Mouse (Mus musculus): ENCODE results near the gene Angptl3. TPM values are rescaled to one million over a fixed set of nuclear protein-coding genes. Genes with fewer than 3 reads are reported as not detected.
A peak's percentile ranks its signal among the peaks of the same experiment; 100 is the strongest.

Gene Angptl3
- 1.1 and 2.1 TPM in 2 replicates for total RNA-seq (2017)

DNA sequence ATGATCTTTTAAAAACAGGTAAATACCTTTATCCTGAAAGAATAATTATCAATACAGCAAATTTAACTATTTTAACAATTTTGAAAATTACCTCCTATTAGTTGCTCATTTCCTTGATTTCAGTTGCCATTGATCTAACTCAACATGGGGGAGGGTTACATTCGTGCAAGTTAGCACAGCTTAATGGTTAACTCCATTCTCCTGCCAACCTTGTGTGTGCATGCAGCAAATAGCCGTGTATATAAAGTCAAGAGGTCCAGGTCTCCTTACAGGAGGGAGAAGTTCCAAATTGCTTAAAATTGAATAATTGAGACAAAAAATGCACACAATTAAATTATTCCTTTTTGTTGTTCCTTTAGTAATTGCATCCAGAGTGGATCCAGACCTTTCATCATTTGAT is at the start of gene Angptl3:
TSS of gene Angptl3 (plus strand) at position 269 of the 400 bp plus-strand sequence.
- ATAC-seq (replicated peaks in 1 of 2; ENCODE audit: insufficient read depth in 1 of 2, low FRiP score in 2 of 2, low TSS enrichment in 1 of 2, low read depth in 1 of 2, poor library complexity in 2 of 2, severe bottlenecking in 2 of 2), result no peak

DNA sequence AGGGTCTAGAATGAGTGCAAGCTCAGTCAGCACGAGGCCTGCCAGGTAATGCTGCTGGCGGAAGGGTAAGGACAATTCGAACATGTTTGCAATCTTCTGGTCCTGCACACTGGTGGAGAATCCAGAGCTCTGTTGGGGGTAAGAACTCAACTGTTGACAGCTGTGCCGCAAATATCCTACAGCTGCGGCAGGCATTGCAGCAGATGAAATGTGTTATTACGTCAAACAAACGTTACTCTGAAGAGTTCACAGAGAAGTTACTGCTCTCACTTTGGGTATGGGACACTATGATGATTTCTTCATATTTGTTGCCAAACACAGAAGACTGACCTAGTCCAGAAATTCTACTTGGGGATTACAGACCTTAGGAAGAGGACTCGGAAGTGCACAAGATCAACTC is 46.1 kb upstream of the Angptl3 start:
- no peak for ATAC-seq (replicated peaks in 1 of 2; ENCODE audit: insufficient read depth in 1 of 2, low FRiP score in 2 of 2, low TSS enrichment in 1 of 2, low read depth in 1 of 2, poor library complexity in 2 of 2, severe bottlenecking in 2 of 2)

DNA sequence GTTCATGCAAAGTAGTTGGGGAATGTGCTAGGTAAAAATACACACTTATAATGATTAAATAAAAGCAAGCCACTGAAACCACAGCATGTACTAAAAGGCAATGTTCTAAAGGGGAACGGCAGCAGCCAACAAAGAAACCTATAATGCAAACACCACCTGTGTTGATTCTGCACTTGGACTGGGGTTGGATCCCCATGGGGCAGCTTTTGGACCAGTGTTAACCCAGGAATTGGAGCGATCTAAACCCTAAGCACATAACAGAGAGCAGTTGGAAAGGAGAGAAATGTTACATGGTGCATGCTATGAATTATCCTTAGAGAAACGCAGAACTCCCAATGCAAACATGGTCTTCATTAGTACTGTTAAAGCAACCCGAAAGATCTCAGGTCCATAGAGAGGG is 37.3 kb upstream of the Angptl3 start:
- no peak for ATAC-seq (replicated peaks in 1 of 2; ENCODE audit: insufficient read depth in 1 of 2, low FRiP score in 2 of 2, low TSS enrichment in 1 of 2, low read depth in 1 of 2, poor library complexity in 2 of 2, severe bottlenecking in 2 of 2)

DNA sequence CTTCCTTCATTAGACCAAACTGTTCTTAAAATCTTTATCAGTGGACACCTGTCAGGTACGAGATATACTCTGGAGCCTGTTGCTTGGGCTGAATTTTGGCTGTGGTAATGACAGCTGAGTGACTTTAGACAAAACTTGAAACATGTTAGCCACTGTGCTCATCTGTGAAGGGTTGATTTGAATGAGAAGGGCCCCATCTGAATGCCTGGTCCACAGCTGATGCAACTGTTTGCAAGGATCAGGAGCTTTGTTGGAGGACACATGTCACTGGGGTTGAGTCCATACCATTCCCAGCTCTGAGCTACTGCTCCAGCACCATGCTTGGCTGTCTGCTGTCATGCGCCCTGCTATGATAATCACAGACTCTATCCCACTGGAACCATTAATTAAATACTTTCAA is 25.2 kb upstream of the Angptl3 start:
- no peak for ATAC-seq (replicated peaks in 1 of 2; ENCODE audit: insufficient read depth in 1 of 2, low FRiP score in 2 of 2, low TSS enrichment in 1 of 2, low read depth in 1 of 2, poor library complexity in 2 of 2, severe bottlenecking in 2 of 2)

- ATAC-seq (replicated peaks in 1 of 2; ENCODE audit: insufficient read depth in 1 of 2, low FRiP score in 2 of 2, low TSS enrichment in 1 of 2, low read depth in 1 of 2, poor library complexity in 2 of 2, severe bottlenecking in 2 of 2), result no peak
Measured at GRCm38 (mm10) chr4:99006319-99006718, 24.4 kb upstream of the Angptl3 start.

- no peak for ATAC-seq (replicated peaks in 1 of 2; ENCODE audit: insufficient read depth in 1 of 2, low FRiP score in 2 of 2, low TSS enrichment in 1 of 2, low read depth in 1 of 2, poor library complexity in 2 of 2, severe bottlenecking in 2 of 2)
Measured at GRCm38 (mm10) chr4:99011039-99011438, 19.7 kb upstream of the Angptl3 start.

- no peak for ATAC-seq (replicated peaks in 1 of 2; ENCODE audit: insufficient read depth in 1 of 2, low FRiP score in 2 of 2, low TSS enrichment in 1 of 2, low read depth in 1 of 2, poor library complexity in 2 of 2, severe bottlenecking in 2 of 2)
Measured at GRCm38 (mm10) chr4:99022221-99022620, 8.5 kb upstream of the Angptl3 start.

DNA sequence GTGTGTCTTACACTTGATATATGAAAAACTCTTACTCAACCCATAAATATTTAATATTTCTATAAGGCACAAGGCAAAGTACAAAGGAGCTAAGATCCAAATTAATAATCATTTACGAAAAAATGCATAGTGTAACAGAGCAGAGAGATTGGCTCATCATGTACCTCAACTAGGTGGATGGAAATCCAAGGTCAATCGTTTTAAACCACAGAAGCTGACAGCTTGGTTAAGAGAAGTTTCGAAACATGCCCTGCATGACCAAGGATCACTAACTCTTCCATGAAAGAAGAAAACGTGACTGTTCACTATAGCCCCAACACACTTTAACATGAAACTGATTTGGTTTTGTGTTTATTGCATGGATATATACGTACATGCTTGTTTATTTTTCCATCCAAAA is 2.4 kb upstream of the Angptl3 start:
- ATAC-seq (replicated peaks in 1 of 2; ENCODE audit: insufficient read depth in 1 of 2, low FRiP score in 2 of 2, low TSS enrichment in 1 of 2, low read depth in 1 of 2, poor library complexity in 2 of 2, severe bottlenecking in 2 of 2), result no peak

- ATAC-seq (replicated peaks in 1 of 2; ENCODE audit: insufficient read depth in 1 of 2, low FRiP score in 2 of 2, low TSS enrichment in 1 of 2, low read depth in 1 of 2, poor library complexity in 2 of 2, severe bottlenecking in 2 of 2), result peak; percentile 91 to 97
Measured at GRCm38 (mm10) chr4:99032921-99033320, 2.2 kb downstream of the Angptl3 start.

DNA sequence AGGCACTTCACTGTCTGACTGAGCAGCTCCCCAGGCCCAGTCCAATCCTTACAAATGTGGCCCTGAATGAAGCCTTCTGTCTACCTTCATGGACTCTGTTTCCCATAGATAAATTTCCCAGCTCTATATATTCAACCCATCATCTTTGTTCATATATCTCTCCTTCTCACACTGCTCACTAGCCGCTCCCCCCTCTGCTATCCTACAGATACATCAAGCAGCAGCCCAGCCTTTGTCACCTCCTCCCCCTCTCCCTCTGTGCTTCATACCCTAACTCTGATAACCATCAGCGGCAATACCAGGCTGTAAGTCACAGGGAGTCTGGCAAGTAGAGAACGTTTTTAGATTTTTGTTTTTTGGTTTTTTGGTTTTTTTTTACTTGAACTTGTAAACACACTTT is 14.1 kb downstream of the Angptl3 start:
- ATAC-seq (replicated peaks in 1 of 2; ENCODE audit: insufficient read depth in 1 of 2, low FRiP score in 2 of 2, low TSS enrichment in 1 of 2, low read depth in 1 of 2, poor library complexity in 2 of 2, severe bottlenecking in 2 of 2), result no peak; a peak in 1 of 4 replicates

- no peak for ATAC-seq (replicated peaks in 1 of 2; ENCODE audit: insufficient read depth in 1 of 2, low FRiP score in 2 of 2, low TSS enrichment in 1 of 2, low read depth in 1 of 2, poor library complexity in 2 of 2, severe bottlenecking in 2 of 2)
Measured at GRCm38 (mm10) chr4:99046471-99046870, 15.7 kb downstream of the Angptl3 start.

DNA sequence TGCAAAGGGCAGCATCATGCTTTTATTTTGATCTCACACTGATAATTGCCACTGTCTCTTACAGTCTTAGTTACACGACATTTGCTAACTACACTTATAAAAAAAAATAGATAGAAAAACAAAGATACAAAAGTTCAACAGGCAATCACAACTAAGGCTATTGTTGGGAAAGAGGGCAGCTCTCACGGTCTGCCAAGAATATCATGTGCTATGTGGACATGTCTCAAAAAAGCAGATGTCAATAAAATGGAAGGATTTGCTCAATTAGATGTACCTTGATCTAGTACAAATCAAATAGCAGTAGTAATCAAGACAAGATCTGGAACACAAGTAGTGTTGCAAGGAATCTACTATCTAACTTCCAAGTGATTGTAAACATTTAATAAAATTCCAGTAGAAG is 17.8 kb downstream of the Angptl3 start:
- no peak for ATAC-seq (replicated peaks in 1 of 2; ENCODE audit: insufficient read depth in 1 of 2, low FRiP score in 2 of 2, low TSS enrichment in 1 of 2, low read depth in 1 of 2, poor library complexity in 2 of 2, severe bottlenecking in 2 of 2)

DNA sequence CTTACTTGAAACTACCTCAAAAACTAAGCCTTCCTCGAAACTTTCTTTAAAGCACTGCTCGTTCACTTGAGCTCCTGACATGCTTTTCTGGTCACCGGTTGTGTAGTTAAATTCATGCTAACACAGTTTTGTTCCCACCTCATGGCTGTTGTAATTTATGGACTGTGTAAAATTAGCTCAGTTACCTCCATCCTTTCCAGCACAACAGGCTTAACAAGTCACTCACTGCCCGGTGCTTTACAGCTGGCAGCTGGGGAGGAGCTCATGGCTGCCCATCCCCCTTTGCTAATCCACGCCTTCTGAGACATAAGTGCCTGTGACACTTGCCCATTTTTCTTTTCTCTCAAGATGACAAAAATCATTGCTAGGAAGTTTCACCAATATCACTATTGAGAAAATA is 33.8 kb downstream of the Angptl3 start:
- no peak for ATAC-seq (replicated peaks in 1 of 2; ENCODE audit: insufficient read depth in 1 of 2, low FRiP score in 2 of 2, low TSS enrichment in 1 of 2, low read depth in 1 of 2, poor library complexity in 2 of 2, severe bottlenecking in 2 of 2)

DNA sequence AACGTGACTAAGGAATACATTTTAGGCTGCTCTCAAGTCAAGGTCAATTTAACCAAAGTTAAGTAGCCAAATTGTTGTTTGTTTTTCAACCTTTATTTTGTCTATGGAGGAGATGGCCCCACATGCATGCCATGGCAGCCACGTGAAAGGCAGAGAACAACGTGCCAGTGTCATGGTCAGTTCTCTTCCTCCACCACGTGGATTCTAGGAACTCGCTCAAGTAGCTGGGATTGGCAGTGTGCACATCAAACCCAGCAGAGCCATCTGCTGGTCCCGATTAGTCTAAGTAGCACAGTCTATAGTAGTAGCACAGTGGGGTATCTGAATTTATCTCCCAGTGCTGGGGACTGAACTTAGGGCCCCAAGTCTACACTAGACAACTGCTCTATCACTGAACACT is 38.1 kb downstream of the Angptl3 start:
- ATAC-seq (replicated peaks in 1 of 2; ENCODE audit: insufficient read depth in 1 of 2, low FRiP score in 2 of 2, low TSS enrichment in 1 of 2, low read depth in 1 of 2, poor library complexity in 2 of 2, severe bottlenecking in 2 of 2), result no peak

GRCm38 (mm10) chr4:99078005-99078404 is 47.3 kb downstream of the Angptl3 start:
- ATAC-seq (replicated peaks in 1 of 2; ENCODE audit: insufficient read depth in 1 of 2, low FRiP score in 2 of 2, low TSS enrichment in 1 of 2, low read depth in 1 of 2, poor library complexity in 2 of 2, severe bottlenecking in 2 of 2), result no peak

GRCm38 (mm10) chr4:99081169-99081568 is 50.4 kb downstream of the Angptl3 start:
- no peak for ATAC-seq (replicated peaks in 1 of 2; ENCODE audit: insufficient read depth in 1 of 2, low FRiP score in 2 of 2, low TSS enrichment in 1 of 2, low read depth in 1 of 2, poor library complexity in 2 of 2, severe bottlenecking in 2 of 2)

GRCm38 (mm10) chr4:99083862-99084261 is 53.1 kb downstream of the Angptl3 start:
- ATAC-seq (replicated peaks in 1 of 2; ENCODE audit: insufficient read depth in 1 of 2, low FRiP score in 2 of 2, low TSS enrichment in 1 of 2, low read depth in 1 of 2, poor library complexity in 2 of 2, severe bottlenecking in 2 of 2), result no peak

DNA sequence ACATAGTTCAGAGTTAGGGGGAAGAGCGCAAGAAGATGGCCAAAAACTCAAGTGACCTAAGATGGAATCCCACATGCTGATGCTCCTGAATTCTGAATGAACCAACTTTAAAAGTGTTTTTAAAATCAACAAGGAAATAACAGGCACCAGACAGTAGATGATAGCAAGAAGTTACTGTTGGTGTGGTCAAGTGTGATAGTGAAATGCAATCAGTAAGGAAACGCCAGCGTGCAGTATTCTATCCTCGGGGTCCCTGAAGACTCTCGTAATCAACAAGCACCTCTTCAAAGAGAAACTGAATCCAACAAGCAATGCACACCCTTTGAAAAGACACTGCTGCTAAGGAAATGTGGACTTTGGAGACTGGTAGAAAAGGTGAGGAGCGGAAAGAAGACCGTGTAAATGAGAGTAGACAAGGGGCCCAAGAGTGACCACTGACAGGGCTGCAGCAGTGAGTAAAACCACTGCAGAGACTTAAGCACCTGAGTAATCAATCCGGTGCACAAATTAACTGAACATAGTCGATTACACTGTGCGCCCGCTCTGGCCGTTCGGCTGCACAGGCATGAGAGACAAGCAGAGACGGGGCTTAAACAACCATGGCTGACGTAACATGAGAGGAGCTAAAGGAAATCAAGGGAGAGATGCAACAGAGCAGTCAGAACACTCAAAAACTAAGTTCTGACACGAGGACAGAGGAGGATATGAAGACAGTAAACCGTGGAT is 57.2 kb downstream of the Angptl3 start:
- no peak for ATAC-seq (replicated peaks in 1 of 2; ENCODE audit: insufficient read depth in 1 of 2, low FRiP score in 2 of 2, low TSS enrichment in 1 of 2, low read depth in 1 of 2, poor library complexity in 2 of 2, severe bottlenecking in 2 of 2)

DNA sequence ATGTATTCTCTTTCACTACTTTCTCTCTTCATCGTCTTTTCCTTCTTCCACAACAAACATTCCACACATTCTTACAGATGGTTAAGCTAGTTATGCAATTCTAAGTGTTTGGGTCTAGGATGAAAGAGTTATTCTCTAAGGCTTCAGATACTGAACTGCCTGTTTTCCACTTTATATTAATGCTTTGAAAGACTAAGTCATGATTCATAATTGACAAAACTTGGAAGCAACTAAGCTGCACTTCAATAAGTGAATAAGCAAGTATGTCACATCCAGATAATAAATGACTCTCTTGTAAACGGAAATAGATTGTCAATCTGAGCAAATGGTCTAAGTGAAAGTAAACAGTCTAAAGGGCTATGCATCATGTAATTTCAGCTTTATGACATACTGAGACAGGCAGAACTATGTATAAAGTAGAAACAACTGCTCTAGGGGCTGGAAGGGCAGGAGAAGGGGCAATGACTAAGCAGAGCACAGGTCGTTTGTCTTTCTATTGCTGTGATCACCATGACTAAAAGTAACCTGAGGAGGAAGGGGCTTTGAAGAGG is 60.5 kb downstream of the Angptl3 start:
- ATAC-seq (replicated peaks in 1 of 2; ENCODE audit: insufficient read depth in 1 of 2, low FRiP score in 2 of 2, low TSS enrichment in 1 of 2, low read depth in 1 of 2, poor library complexity in 2 of 2, severe bottlenecking in 2 of 2), result no peak

Data from hematopoietic stem cell, adult 5-6 weeks (primary cell).